Mouse (Mus musculus): Measurements from ENCODE around the gene Ramp2.

DNA sequence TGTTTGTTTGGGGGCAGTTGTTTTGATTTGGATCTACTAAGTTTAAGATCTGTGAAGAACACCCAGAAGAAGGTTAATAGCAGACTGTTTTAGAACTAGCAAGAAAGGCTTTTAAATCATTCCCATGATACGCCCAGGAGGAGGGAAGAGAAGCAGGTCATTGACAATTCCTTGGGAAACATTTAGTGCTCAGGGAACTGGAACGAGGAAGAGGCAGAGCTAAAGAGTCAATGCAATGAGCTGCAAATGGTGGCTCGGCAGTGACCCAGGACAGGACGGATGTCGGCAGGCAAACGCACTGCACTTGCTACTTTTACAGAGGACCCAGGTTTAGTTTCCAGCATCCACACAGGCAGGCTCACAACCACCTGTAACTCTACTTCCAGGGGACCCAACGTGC is 35.0 kb downstream of the Ramp2 start:
- TF ChIP-seq CTCF (IDR thresholded peaks at IDR 0.05; ENCODE audit: low read depth) (no peak), EP300 (optimal IDR thresholded peaks at IDR 0.05) (no peak)

Data from stomach, postnatal 0 days (tissue).